Mouse (Mus musculus) liver, embryonic 14.5 days (tissue): ENCODE measurements around the gene 1700125H20Rik.

Experiments used
- CTCF ChIP-seq: IDR thresholded peaks from 2 replicates; pipeline ENCODE4 v1.5.1; 2016; ENCODE audit warnings: antibody characterized with exemption, low read depth, control low read depth
- EP300 ChIP-seq: IDR thresholded peaks from 2 replicates; pipeline ENCODE4 v1.6.1; 2016; ENCODE audit warnings: antibody characterized with exemption, low read depth

- TF ChIP-seq CTCF (no peak), EP300 (no peak)
These were observed 43.0 kb downstream of the 1700125H20Rik start for GRCm38 (mm10) chr11:85213215-85213614.
